Mouse (Mus musculus) cerebellum, adult 11 months (tissue): ENCODE measurements around the gene Zfp800.

ENCODE experiments used
- DNase-seq: peaks from one replicate; pipeline ENCODE4 v3.0.0; 2022

The Zfp800 gene

DNA sequence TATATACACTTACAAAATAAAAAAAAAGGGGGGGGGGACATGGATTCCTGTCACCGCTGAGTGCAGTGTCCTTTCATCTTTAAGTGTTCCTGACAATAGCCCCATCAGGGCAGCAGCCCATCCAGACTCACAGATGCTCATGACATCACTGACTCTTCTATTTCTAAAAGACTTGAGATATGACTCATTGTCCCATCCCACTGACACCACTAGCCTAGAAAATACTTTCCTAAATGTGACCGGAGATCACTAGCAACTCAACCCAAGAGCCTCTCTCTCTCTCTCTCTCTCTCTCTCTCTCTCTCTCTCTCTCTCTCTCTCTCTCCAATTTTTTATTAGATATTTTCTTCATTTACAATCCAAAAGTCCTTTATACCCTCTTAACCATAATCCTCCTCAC lies 205.9 kb downstream of the Zfp800 start:
- DNase-seq, result no peak
